Mouse (Mus musculus): ENCODE data around the gene Grin2a.

The Grin2a gene

DNA sequence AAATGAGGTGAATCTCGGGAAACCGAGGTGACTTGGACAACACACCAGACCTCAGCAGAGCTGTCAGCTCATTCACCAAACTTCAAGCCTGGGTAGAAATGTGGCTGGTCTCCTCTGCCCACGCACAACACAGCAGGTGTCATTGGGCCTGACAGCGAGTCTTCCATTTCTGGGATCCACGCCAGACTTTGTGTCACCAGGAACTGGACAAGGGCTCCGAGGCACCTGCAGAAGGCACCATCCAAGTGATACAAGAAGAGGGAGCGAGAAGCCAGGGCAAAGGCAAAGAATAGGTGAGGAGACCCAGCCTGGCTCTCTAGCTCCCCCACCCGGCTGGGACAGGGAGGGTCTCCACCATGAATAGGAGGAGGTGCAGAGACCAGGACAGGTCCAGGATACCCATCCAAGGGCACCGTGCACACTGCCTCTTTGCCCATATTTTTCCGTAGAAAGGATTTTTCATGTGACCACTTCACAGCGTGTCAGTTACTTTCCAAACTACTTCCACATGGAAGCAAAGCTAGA lies 244.3 kb downstream of the Grin2a start:
- DNase-seq (ENCODE audit: low spot score): peak; percentile 42

DNA sequence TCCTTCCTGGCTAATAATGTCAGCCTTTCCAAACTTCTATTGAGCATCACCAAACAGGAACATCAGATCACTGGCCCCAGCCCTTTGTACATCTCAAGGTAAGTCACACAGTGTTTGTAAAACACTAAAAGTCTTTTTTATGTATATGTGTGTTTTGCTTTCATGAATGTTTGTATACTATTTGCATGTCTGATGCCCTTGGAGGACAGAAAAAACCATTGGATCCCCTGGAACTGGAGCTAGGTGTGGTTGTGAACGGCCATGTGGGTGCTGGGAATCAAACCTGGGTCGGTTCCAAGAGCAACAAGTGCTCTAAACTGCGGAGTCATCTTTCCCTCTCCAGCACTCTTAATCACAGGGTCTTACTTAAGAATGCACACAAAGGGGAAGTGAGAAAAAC lies 245.7 kb downstream of the Grin2a start:
- no peak for DNase-seq (ENCODE audit: low spot score)

DNA sequence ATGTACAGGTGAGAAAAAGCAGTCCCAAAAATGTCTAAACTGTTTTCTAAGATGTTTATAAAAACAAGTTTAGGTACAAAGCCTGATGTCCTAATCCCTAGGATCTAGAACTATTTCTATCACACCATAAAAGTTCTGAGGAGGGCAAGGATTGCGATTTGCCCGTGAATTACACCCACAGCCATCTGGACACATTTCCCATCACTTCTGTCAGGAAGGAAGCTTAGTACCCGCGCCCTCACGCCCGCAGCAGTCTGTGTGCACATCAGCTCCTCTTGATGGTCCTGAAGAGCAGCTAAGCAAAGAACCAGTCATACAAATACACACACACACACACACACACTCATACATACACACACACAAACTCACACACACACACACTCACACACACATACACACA lies 252.9 kb downstream of the Grin2a start:
- no peak for DNase-seq (ENCODE audit: low spot score)

- no peak for DNase-seq (ENCODE audit: low spot score)
These were observed 256.7 kb downstream of the Grin2a start for GRCm38 (mm10) chr16:9738679-9739078.

- no peak for DNase-seq (ENCODE audit: low spot score)
These were observed 258.2 kb downstream of the Grin2a start for GRCm38 (mm10) chr16:9737131-9737530.

GRCm38 (mm10) chr16:9735365-9736080 lies 259.8 kb downstream of the Grin2a start:
- DNase-seq (ENCODE audit: low spot score): no peak

DNA sequence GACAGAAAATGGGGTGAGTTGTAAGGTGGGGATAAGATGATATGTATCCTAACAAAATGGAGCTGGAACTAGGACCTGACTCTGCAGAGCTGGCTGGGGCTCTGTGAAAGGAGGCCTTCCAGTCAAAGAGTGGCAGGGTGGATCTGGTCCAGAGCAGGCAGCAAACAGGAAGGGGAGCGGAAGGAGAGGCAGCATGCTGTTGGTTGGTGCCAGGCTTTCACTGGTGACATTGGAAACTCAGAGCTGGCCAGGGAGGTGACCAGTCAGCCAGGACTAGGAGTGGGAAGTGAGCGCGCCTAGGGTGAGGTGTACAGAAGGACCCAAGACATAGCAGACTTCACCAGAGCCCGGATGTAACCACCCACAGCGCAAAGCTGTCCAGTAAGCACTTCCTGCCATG lies 267.8 kb downstream of the Grin2a start:
- no peak for DNase-seq (ENCODE audit: low spot score)

- no peak for DNase-seq (ENCODE audit: low spot score)
These were observed 269.7 kb downstream of the Grin2a start for GRCm38 (mm10) chr16:9725578-9726113.

GRCm38 (mm10) chr16:9711398-9711797 lies 284.0 kb downstream of the Grin2a start:
- no peak for DNase-seq (ENCODE audit: low spot score)

- DNase-seq (ENCODE audit: low spot score): no peak
These were observed 285.4 kb downstream of the Grin2a start for GRCm38 (mm10) chr16:9709921-9710320.

- DNase-seq (ENCODE audit: low spot score): no peak
These were observed 298.2 kb downstream of the Grin2a start for GRCm38 (mm10) chr16:9697141-9697540.

DNA sequence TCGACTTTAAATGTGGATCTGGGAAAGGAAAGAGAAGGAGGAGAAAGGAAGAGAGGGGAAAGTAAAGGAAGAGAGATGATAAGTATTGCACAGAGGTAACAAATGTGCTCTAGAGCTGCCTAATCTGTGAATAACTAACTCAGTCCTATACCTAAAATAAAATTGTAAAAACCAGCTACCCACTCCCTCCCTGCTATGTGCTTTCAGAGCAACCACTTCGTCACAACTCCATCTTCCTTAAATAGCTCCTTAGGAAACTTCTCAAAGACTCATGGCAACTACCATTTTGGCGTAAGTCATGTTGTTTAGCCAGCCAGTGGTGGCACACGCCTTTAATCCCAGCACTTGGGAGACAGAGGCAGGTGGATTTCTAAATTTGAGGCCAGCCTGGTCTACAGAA lies 301.3 kb downstream of the Grin2a start:
- no peak for DNase-seq (ENCODE audit: low spot score)

DNA sequence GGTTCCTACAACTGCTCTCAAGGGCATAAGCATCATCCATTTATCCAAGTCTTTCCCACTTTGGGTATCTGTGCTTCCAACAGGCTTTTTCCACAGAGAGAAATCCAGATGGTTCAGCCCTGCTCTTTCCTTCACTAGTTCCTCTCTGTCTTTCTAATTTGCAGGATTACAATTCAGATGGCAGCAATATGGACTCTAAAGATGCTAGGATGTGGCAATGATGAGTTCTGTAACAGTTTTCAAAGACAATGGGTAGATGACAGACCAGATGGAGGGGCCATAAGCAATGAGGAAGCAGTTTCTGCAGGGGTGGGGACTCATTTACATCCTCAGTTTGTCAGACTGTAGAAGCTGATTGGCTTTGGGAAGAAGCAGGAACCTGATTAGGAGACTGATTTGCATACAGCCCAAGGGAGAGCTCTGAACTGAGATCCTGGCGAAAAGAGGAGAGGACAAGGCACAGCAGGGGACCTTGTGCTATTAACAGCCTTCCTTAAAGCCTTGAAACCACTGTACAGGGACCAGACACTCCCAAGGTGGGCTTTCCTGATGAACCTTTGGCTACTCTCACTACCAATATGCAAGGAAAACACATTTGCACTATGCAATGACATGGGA lies 306.7 kb downstream of the Grin2a start:
- no peak for DNase-seq (ENCODE audit: low spot score)

DNA sequence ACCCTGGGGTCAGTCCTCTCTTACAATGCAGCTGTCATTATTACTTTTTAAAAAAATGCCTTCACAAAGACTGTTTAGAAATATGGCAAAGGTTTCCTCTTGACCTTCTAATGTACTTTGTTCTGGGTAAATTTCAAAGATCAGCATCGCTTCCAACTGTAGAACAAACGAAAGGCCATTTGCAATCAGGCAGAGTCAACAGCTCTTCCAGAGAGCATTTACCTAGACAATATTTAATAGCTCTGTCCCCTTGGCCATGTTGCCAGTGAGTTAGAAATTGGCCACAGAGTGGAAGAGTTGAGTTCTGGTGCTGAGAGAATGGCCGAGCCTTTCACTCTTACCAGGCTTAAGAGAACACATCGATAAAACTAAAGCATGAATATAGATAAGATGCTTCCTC lies 314.8 kb downstream of the Grin2a start:
- no peak for DNase-seq (ENCODE audit: low spot score)

GRCm38 (mm10) chr16:9679994-9680393 lies 315.4 kb downstream of the Grin2a start:
- no peak for DNase-seq (ENCODE audit: low spot score)

- DNase-seq (ENCODE audit: low spot score): no peak
These were observed 316.6 kb downstream of the Grin2a start for GRCm38 (mm10) chr16:9678750-9679149.

DNA sequence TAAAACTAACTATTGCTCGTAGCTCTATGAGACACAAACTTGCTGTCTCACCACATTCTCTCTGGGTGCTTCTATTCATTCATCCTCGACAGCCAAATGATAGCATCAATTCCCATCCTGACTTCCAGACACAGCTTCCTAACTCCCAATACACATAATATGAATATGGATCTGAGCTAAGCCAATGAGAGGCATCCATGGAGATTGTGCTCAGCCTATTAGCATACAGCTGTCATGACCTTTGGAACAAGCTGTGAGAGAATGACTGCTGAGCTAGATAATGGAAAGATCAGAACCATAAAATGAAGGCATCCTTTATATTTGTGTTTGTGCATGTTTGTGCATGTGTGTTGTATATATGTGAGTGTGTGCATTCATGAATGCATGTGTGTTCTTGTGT lies 323.0 kb downstream of the Grin2a start:
- DNase-seq (ENCODE audit: low spot score): no peak

DNA sequence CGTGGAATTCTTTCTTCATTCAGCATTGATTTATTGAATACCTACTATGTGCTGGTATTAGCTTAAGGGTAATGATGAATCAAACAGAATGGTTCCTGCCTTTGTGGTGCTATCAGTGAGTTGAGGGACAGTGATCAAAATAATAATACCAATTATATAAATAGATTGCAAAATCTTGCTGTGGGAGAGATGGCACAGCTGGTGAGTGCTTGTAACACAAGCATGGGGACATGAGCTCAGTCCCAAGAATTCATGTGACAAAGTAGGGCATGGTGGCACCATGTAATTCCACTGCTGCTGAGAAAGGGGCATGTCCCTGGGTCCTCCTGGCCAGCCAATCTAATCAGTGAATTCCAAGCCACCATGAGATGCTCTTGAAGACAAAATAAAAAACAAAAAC lies 324.1 kb downstream of the Grin2a start:
- no peak for DNase-seq (ENCODE audit: low spot score)

- no peak for DNase-seq (ENCODE audit: low spot score)
These were observed 324.6 kb downstream of the Grin2a start for GRCm38 (mm10) chr16:9670750-9671161.

DNA sequence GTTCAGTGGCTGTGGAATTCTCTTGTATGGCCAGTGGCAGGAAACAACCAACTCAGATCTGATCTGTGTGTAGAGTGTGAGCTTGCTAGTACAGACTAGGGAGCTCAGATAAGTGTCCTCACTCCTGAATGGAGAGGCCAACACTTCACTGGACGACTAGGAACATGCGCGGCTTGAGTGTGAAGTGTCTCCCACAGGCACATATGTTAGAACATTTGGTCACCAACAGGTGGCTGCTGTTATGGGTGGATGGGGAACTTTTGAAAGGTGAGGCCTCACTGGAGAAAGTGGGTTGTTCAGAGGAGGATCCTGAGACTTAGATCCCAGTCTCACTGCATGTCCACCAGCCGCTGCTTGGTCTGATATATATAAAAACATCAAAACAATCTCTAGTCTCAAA lies 329.5 kb downstream of the Grin2a start:
- no peak for DNase-seq (ENCODE audit: low spot score)

DNA sequence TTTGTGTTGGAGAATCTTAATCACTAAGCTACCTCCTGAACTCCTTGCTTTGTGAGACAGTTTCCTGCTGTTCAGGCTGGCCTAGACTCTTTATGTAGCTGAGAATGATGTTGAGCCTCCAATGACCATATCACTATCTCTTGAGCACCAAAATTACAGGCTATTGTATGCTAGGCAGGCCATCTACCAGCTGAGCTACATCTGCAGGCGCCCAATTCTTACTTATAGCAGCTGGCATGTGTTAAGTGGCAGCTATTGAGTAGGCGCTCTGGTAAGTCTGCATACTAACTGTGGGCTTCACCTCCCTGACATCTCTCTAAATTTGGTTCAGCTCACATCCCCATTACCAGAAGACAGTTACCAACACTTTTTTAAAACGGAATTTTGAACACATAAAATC lies 331.3 kb downstream of the Grin2a start:
- no peak for DNase-seq (ENCODE audit: low spot score)

DNA sequence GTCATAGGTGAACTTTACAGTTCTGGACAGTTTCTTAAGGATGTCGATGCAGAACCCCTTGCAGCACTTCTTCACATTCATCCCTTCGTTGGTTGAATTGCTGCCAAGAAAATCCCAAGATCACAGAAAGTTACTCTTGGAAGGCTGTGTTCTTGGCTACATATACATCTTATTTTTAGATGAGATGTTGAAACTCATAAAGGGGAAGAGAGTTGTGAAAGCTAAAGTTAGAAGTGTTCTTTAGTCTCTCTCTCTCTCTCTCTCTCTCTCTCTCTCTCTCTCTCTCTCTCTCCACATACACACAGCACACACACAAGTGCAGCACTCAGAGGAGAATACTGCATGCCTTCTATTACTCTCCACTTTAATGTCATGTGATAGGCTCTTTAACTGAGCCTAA lies 331.9 kb downstream of the Grin2a start:
- no peak for DNase-seq (ENCODE audit: low spot score)

DNA sequence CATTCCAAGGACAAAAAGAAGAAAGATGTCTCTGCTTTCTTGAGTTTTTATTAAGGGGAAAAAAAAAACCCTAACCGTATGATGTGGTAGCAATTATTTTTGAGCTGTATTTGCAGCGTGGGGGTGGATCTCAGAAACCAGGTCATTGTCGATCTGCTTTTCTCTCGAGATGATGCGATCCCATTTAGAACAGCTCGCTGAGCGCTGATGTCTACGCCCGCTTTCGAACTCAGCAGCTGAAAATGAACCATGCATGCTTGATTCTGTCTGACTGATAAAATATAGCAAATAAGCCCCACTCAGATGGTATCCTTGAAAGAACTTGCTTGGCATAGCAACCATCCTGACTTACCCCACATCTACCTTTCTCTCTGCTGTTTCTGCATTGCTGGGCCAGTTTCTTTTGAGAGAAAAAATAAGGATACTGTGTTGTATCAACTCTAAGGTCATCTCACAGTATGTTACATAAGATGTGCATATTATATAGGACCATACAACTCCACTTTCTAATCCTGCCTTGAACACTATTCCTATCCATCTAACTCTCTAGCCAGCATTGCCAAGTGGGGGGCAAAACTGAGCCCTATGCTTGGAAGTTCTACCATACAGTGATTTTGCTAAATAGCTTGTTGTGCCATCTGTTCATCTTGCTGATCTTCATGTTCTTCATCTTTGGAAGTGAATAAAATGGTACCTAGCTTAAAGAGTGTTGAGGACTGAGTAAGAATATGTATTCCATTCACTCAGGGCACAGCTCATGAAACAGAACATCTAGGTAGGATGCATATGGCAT lies 369.5 kb downstream of the Grin2a start:
- DNase-seq (ENCODE audit: low spot score): no peak
